Mouse (Mus musculus) MEL (cell line): ENCODE data around the gene Krtap16-1.

Source experiments
- CHD2 ChIP-seq: IDR thresholded peaks from 2 replicates; pipeline ENCODE4 v1.6.1; 2011; ENCODE audit warnings: low read length, improper control_type of control experiment
- CTCF ChIP-seq, 3 experiments: IDR thresholded peaks in 2 of 3; conservative IDR thresholded peaks in 1 of 3; 2 replicates each; pipeline ENCODE4 v1.5.1; 2011 to 2012; ENCODE audit warnings: low read length in 3 of 3, low read depth in 2 of 3, mild to moderate bottlenecking in 2 of 3, improper control_type of control experiment in 1 of 3, inconsistent platforms in 1 of 3, mixed read lengths in 1 of 3, moderate library complexity in 1 of 3; ENCODE audit not compliant: control insufficient read depth in 1 of 3, insufficient read depth in 1 of 3, poor library complexity in 1 of 3, severe bottlenecking in 1 of 3
- EP300 ChIP-seq, 2 experiments: IDR thresholded peaks; 2 replicates each; pipeline ENCODE4 v1.6.1; 2011; ENCODE audit warnings: improper control_type of control experiment in 2 of 2, low read length in 2 of 2, low read depth in 1 of 2, mild to moderate bottlenecking in 1 of 2
- HCFC1 ChIP-seq: IDR thresholded peaks from 2 replicates; pipeline ENCODE4 v1.6.1; 2012; ENCODE audit warnings: low read depth, mild to moderate bottlenecking, inconsistent platforms, low read length, improper control_type of control experiment, moderate library complexity
- MXI1 ChIP-seq: IDR thresholded peaks from 2 replicates; pipeline ENCODE4 v1.6.1; 2011; ENCODE audit warnings: mild to moderate bottlenecking, low read depth, low read length, improper control_type of control experiment
- NRF1 ChIP-seq: IDR thresholded peaks from 2 replicates; pipeline ENCODE4 v1.6.1; 2014; ENCODE audit warnings: low read depth, mild to moderate bottlenecking, inconsistent platforms, low read length, improper control_type of control experiment, moderate library complexity; ENCODE audit not compliant: poor library complexity, insufficient read depth, severe bottlenecking
- POLR2A ChIP-seq, 2 experiments: IDR thresholded peaks; 2 replicates each; pipeline ENCODE4 v1.6.1; 2011 to 2012; ENCODE audit warnings: low read length in 2 of 2, mild to moderate bottlenecking in 2 of 2, control low read depth in 1 of 2, improper control_type of control experiment in 1 of 2, low read depth in 1 of 2, moderate library complexity in 1 of 2; ENCODE audit not compliant: control insufficient read depth in 1 of 2, insufficient read depth in 1 of 2, poor library complexity in 1 of 2
- TAL1 ChIP-seq: IDR thresholded peaks from 2 replicates; pipeline ENCODE4 v1.6.1; 2012; ENCODE audit warnings: mild to moderate bottlenecking, inconsistent platforms, low read length, moderate library complexity, mixed read lengths
- UBTF ChIP-seq: IDR thresholded peaks from 2 replicates; pipeline ENCODE4 v1.6.1; 2012; ENCODE audit warnings: low read depth, mild to moderate bottlenecking, inconsistent platforms, low read length, improper control_type of control experiment, moderate library complexity, borderline replicate concordance; ENCODE audit not compliant: insufficient read depth
- USF1 ChIP-seq: IDR thresholded peaks from 2 replicates; pipeline ENCODE4 v1.6.1; 2014; ENCODE audit warnings: low read depth, mild to moderate bottlenecking, inconsistent platforms, low read length, improper control_type of control experiment, moderate library complexity
- ZMIZ1 ChIP-seq: IDR thresholded peaks from 2 replicates; pipeline ENCODE4 v1.6.1; 2012; ENCODE audit warnings: low read depth, mild to moderate bottlenecking, inconsistent platforms, low read length, improper control_type of control experiment, moderate library complexity

DNA sequence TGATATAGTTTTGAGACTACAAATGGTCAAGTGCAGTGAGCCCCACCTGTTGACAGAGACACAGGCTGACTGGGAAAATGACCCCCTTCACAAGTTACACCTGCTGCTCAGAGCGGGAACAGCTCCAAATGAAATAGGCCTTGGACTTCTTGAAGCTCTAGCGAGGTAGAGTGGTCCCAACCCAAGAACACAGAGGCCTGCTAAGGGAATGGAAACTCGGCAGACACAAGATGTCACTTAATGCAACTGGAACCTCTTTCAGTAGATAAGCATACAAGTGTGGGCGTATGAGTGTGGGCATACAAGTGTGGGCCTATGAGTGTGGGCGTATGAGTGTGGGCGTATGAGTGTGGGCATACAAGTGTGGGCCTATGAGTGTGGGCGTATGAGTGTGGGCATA, 12.7 kb upstream of the Krtap16-1 start:
- TF ChIP-seq MXI1 (no peak), NRF1 (no peak), USF1 (no peak), EP300 (IDR thresholded peaks at IDR 0.05; ENCODE audit: low read depth in 1 of 2, low read length in 2 of 2) (no peak), ZMIZ1 (no peak), CTCF (IDR thresholded peaks at IDR 0.05 in 2 of 3, conservative IDR thresholded peaks at IDR 0.05 in 1 of 3; ENCODE audit: control insufficient read depth in 1 of 3, insufficient read depth in 1 of 3, low read depth in 2 of 3, low read length in 3 of 3, poor library complexity in 1 of 3, severe bottlenecking in 1 of 3) (no peak), UBTF (no peak), TAL1 (no peak), CHD2 (no peak), HCFC1 (no peak), POLR2A (IDR thresholded peaks at IDR 0.05; ENCODE audit: control insufficient read depth in 1 of 2, insufficient read depth in 1 of 2, low read depth in 1 of 2, low read length in 2 of 2, poor library complexity in 1 of 2) (no peak)
